Mouse (Mus musculus): ENCODE data around the gene Tapbp. TPM values are rescaled to one million over a fixed set of nuclear protein-coding genes. Genes with fewer than 3 reads are reported as not detected.

Gene Tapbp
- total RNA-seq, 2 experiments from 2014 or later = 30.7 to 34.3 TPM

DNA sequence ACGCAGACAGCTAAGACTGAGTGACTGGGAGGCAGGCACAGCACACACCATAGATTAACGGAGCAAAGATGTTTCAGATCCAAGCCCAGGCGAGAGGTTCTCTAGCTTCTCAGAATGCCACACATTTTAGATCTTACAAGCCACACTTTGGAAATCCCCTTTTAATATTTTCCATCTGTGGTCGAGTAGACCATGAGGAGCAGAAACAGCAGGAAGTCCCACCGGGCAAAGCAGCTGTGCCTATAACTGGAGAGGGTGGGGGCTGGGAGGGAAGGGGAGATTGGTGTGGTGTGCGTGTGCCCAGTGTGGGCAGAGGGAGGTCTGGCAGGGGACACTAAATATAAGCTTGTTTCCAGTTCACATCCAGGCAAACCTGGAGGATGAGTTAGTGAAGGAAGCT lies 41.8 kb downstream of the Tapbp start:
- no peak for ATAC-seq (replicated peaks; ENCODE audit: low FRiP score, poor library complexity, severe bottlenecking)

DNA sequence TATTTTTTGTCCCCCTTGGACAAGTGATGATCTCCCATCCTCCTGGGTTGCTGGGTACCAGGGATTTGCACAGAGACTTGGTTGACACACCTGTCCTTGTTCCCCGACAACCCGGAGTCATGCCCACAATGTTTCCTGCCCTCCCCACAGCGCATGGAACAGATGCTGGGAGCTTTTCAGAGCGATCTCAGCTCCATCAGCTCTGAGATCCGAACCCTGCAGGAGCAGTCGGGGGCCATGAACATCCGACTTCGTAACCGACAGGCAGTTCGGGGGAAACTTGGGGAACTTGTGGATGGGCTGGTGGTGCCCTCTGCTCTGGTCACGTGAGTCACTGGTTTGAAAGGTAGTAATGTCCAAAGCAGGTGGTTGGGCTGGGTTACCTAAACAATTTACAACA lies 42.8 kb downstream of the Tapbp start:
- no peak for ATAC-seq (replicated peaks; ENCODE audit: low FRiP score, poor library complexity, severe bottlenecking)

DNA sequence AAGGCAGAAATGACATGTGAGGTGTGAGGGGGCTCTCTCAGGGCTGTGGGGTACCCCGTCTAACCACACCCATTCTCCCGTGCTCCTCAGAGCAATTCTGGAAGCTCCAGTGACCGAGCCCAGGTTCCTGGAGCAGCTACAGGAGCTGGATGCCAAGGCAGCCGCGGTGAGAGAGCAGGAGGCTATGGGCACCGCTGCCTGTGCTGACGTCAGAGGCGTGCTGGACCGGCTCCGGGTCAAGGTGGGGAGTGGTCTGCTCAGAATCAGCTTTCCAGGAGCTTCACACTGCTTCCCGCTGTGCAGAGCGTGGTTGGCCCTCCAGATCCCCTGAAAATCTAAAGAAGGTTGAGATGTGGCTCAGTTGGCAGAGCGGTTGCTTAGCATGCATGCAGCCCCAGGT lies 43.4 kb downstream of the Tapbp start:
- ATAC-seq (replicated peaks; ENCODE audit: low FRiP score, poor library complexity, severe bottlenecking) = no peak

DNA sequence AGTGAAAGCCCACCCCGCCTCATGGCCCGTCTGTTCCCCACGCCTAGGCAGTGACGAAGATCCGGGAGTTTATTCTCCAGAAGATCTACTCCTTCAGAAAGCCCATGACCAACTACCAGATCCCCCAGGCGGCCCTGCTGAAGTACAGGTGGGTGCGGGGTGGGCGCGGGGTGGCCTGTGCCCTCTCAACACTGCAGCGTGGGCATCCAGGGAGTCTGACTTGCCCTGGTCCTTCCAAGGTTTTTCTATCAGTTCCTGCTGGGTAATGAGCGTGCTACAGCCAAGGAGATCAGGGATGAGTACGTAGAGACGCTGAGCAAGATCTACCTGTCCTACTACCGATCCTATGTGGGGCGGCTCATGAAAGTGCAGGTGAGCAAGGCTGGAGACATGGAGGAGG lies 44.2 kb downstream of the Tapbp start:
- no peak for ATAC-seq (replicated peaks; ENCODE audit: low FRiP score, poor library complexity, severe bottlenecking)

DNA sequence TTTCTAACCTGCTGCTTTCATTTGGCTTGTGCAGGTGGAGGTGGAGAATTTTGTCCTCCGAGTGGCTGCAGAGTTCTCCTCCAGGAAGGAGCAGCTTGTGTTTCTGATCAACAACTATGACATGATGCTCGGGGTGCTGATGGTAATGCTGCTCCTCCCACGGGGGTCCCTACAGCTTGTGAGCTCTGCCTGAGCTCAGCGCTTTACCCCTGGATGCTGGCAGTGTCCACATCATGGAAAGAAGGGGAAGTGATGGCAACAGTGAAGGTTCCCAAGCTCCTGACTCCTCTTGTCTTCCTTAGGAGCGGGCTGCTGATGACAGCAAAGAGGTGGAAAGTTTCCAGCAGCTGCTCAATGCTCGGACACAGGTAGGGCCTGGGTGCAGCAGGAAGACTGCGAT lies 47.2 kb downstream of the Tapbp start:
- no peak for ATAC-seq (replicated peaks; ENCODE audit: low FRiP score, poor library complexity, severe bottlenecking)

DNA sequence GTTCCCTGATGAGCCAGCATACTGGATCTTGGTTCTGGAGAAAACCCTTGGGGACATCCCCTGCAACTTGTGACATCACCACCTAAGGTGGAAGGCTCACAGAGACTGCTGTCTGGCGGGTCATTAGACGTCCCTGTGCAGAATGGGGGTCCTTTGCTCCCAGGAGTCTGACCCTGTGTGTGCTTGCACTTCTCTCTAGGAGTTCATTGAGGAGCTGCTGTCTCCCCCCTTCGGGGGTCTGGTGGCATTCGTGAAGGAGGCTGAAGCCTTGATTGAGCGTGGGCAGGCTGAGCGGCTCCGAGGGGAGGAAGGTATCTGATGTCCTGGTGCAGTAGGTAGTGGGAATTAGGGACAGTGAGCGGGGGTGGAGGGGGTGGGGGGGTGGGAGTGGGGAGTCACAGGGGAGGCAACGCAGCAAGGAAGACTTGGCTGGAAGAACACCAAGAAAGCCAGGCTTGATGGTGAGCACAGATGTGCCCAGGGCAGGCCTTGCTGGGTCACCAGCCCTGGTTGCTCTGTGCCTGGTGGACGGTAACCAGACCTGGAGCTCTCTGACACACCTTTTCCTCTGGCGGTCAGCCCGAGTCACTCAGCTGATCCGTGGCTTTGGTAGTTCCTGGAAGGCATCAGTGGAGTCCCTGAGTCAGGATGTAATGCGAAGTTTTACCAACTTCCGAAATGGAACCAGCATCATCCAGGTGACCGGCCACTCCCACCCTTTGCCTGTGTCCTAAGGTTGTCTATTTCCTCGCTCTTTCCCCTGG lies 49.6 kb downstream of the Tapbp start:
- no peak for ATAC-seq (replicated peaks; ENCODE audit: low FRiP score, poor library complexity, severe bottlenecking)

DNA sequence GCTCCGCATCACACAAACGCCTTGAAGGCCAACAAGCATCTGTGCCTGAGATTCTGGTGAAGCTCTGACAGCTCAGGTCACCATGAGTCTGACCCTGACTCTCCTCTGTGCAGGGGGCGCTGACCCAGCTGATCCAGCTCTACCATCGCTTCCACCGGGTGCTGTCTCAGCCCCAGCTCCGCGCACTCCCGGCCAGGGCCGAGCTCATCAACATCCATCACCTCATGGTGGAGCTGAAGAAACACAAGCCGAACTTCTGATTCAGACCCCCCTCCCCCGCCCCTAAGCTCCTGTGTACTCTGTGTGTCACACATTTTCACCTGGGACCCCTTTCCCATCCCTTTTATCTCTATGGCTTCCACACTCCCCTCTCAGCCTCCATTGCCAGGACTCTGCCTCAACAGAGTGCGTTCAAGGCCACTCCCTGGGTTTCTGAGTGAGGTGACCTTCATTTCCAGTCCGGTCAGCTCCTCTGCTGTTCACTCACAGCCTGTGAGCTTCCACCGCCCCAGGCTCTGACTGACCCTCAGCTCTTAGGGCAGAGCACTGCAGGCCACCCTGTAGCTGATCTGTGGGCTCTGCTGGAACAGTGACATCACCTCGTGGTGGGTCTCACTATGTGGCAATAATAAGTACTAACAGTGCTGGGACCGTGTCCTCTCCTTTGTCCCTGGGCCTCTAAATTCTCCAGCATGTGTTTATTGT lies 50.3 kb downstream of the Tapbp start:
- no peak for ATAC-seq (replicated peaks; ENCODE audit: low FRiP score, poor library complexity, severe bottlenecking)

DNA sequence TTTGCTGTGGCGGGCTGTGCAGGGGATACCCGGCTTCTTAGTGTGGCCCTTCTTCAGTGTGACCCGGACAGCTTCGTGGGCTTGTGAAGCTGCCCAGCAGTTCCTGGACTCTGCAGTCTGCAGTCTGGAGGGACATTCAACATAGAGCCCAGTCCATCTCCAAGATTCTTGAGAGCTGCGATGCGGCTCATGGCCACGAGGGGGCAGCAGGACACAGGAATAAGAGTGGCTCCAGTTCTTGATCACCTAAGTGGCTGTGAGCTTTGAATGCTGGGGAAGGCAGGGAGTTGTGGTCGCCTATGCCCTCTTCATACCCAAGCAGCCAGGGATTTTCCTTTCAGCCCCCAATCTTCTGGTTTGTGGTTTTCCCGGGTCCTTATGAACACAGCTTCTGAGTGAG lies 52.8 kb downstream of the Tapbp start:
- peak; percentile 88 for ATAC-seq (replicated peaks; ENCODE audit: low FRiP score, poor library complexity, severe bottlenecking)

DNA sequence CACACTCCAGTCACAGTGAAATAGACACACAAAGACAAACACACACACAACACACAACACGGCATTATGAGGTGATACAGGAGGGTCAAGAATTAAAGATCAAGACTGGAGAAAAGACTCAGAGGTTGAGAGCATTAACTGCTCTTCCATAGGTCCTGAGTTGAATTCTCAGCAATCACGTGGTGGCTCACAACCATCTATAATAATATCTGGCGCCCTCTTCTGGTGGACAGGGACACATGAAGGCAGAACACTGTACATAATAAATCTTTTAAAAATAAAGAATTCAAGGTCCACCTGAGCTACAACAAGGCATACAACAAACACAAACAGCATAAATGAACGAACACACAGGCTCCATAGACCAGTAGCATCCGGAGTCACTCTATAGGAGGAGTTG lies 53.2 kb downstream of the Tapbp start:
- peak; percentile 17 for ATAC-seq (replicated peaks; ENCODE audit: low FRiP score, poor library complexity, severe bottlenecking)

DNA sequence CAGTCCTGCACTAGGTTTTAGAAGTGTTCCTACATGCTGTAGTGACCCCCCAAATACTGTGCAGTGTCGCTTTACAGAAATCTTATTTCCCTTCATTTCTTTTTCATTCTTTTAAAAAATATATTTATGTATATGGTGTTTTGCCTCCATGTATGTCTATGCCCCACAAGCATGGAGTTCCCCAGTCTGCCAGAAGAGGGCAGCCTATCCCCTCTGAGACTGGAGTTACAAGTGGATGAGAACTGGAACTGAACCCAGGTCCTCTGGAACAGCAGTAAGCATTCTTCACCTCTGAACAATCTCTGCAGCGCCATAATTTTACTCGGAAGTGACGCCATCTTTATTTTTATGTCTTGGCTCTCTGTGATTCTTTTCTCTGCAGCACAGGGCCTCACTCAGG lies 53.7 kb downstream of the Tapbp start:
- ATAC-seq (replicated peaks; ENCODE audit: low FRiP score, poor library complexity, severe bottlenecking) = no peak

DNA sequence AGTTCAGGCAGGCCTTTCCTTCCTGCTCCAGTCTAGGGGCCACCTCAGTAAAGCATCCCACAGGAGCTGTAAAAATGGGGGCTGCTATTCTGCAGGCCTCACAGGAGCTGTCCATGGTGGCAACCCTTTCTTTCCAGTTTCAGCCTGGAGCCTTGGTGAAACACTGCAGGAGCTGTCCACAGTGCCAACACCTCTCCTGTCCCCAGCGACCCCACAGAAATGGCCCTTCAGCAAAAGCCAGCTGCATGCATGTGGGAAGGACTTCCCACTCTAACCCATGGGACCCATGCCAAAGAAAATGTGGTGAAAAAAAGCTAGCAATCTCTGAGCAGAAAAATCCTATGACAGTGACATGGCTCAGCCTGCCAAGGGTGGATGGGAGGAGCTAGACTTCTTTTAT lies 57.0 kb downstream of the Tapbp start:
- no peak for ATAC-seq (replicated peaks; ENCODE audit: low FRiP score, poor library complexity, severe bottlenecking)

DNA sequence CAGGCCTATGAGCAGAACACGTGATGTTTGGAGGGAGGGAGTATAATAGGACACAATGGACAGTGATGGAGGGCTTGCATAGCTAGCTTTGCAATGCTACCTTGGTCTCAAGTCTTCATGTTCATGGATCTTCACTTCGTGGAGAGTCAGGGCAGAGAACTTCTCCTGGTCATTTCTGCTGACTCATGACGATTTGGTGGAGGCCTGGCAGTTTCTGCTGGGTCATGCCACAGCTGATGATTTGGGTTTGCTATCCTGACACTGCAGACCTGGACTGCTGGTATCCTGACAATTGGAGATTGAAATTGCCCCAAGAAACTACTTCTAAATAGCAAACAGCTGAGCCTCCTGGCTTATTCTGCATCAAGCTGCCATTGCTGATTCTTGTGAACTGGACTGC lies 57.9 kb downstream of the Tapbp start:
- ATAC-seq (replicated peaks; ENCODE audit: low FRiP score, poor library complexity, severe bottlenecking) = peak; percentile 70

DNA sequence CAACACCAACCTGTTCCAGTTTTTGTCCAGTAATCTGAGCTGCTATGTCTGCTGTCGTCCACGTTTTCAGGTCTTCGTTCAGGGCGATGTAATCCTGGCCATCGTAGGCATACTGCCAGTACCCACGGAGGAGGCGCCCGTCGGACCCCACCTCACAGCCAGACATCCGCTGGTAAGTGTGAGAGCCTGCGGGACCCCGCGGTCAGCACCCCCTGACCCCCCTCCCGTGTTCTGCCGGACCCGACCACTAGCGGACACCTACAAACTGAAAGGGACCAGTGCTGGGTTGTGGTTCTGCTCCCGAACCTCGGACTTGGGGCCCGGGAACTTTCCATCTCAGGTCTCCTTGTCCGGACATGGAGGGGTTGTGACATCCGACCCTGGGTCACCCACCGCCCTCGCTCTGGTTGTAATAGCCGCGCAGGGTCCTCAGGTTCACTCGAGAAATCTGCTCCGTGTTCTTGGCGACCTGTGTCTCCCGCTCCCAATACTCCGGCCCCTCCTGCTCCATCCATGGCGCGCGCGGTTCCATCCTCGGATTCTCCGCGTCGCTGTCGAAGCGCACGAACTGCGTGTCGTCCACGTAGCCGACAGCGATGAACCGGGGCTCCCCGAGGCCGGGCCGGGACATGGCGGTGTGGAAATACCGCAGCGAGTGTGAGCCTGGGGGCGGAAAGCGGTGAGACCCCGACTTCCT lies 62.3 kb downstream of the Tapbp start:
- no peak for ATAC-seq (replicated peaks; ENCODE audit: low FRiP score, poor library complexity, severe bottlenecking)

DNA sequence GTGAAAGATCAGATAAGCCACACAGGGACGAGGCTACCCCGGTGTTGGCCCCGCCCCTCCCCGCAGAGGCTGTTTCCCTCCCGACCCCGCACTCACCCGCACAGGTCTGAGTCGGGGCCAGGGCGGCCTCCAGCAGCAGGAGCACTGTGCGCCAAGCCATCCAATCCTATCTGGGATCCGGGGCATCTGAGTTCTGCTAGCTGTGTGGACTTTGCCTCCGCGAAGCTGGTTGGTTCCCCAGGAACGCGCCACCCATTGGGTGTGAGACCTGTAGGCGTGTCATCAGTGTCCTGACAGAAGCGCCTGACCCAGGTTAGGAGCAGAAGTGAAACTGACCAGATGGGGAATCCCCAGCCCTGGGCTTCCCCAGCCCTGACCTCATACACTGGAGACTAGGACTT lies 62.9 kb downstream of the Tapbp start:
- ATAC-seq (replicated peaks; ENCODE audit: low FRiP score, poor library complexity, severe bottlenecking) = peak; percentile 75

Other genes starting within 250 kb of the Tapbp start
- gene Hnrnpm, start 229.0 kb upstream of the Tapbp start, total RNA-seq (2015; ENCODE audit: low replicate concordance) = 1,242 and 1,297 TPM in 2 replicates
- 1,014 and 1,409 TPM in 2 replicates for gene Hnrnpm, start 229.0 kb upstream of the Tapbp start, total RNA-seq (2017; ENCODE audit: low replicate concordance)
- 910 and 992 TPM in 2 replicates for gene March2, start 197.2 kb upstream of the Tapbp start, total RNA-seq (2015; ENCODE audit: low replicate concordance)
- 1,070 and 1,140 TPM in 2 replicates for gene March2, start 197.2 kb upstream of the Tapbp start, total RNA-seq (2017; ENCODE audit: low replicate concordance)
- gene Rab11b, start 155.4 kb upstream of the Tapbp start, total RNA-seq (2015; ENCODE audit: low replicate concordance) = 43.9 and 50.9 TPM in 2 replicates
- gene Rab11b, start 155.4 kb upstream of the Tapbp start, total RNA-seq (2017; ENCODE audit: low replicate concordance) = 28.1 and 36.7 TPM in 2 replicates
- 0.96 and 1.5 TPM in 2 replicates for gene Angptl4, start 134.1 kb upstream of the Tapbp start, total RNA-seq (2015; ENCODE audit: low replicate concordance)
- gene Angptl4, start 134.1 kb upstream of the Tapbp start, total RNA-seq (2017; ENCODE audit: low replicate concordance) = 1.1 and 4.3 TPM in 2 replicates
- not detected in 2 replicates for gene Kank3, start 105.4 kb upstream of the Tapbp start, total RNA-seq (2015; ENCODE audit: low replicate concordance)
- gene Kank3, start 105.4 kb upstream of the Tapbp start, total RNA-seq (2017; ENCODE audit: low replicate concordance) = 0.42 and 1.3 TPM in 2 replicates
- gene Rps28, start 91.3 kb upstream of the Tapbp start, total RNA-seq (2015; ENCODE audit: low replicate concordance) = 216 and 275 TPM in 2 replicates
- gene Rps28, start 91.3 kb upstream of the Tapbp start, total RNA-seq (2017; ENCODE audit: low replicate concordance) = 302 and 335 TPM in 2 replicates
- 50.6 and 57.5 TPM in 2 replicates for gene Ndufa7, start 91.3 kb upstream of the Tapbp start, total RNA-seq (2015; ENCODE audit: low replicate concordance)
- 35.4 and 46.6 TPM in 2 replicates for gene Ndufa7, start 91.3 kb upstream of the Tapbp start, total RNA-seq (2017; ENCODE audit: low replicate concordance)
- 3.1 and 3.3 TPM in 2 replicates for gene Cd320, start 72.8 kb upstream of the Tapbp start, total RNA-seq (2015; ENCODE audit: low replicate concordance)
- gene Cd320, start 72.8 kb upstream of the Tapbp start, total RNA-seq (2017; ENCODE audit: low replicate concordance) = not detected in 2 replicates
- gene Gm7029, start 42.1 kb upstream of the Tapbp start, total RNA-seq (2015; ENCODE audit: low replicate concordance) = not detected in 2 replicates
- gene Gm7029, start 42.1 kb upstream of the Tapbp start, total RNA-seq (2017; ENCODE audit: low replicate concordance) = not detected in 2 replicates
- 5.0 and 17.6 TPM in 2 replicates for gene Kifc1, start 25.2 kb upstream of the Tapbp start, total RNA-seq (2015; ENCODE audit: low replicate concordance)
- 47.5 and 80.7 TPM in 2 replicates for gene Kifc1, start 25.2 kb upstream of the Tapbp start, total RNA-seq (2017; ENCODE audit: low replicate concordance)
- not detected in 2 replicates for gene Platr17, start 10.8 kb upstream of the Tapbp start, total RNA-seq (2015; ENCODE audit: low replicate concordance)
- gene Platr17, start 10.8 kb upstream of the Tapbp start, total RNA-seq (2017; ENCODE audit: low replicate concordance) = 9.7 TPM in 1 of 2 replicates, not detected in the other
- 12.1 and 14.2 TPM in 2 replicates for gene Daxx, start 6.5 kb upstream of the Tapbp start, total RNA-seq (2015; ENCODE audit: low replicate concordance)
- 20.4 and 21.7 TPM in 2 replicates for gene Daxx, start 6.5 kb upstream of the Tapbp start, total RNA-seq (2017; ENCODE audit: low replicate concordance)
- gene Zbtb22, start within 50 bp of the Tapbp start, total RNA-seq (2015; ENCODE audit: low replicate concordance) = 4.0 and 7.9 TPM in 2 replicates
- gene Zbtb22, start within 50 bp of the Tapbp start, total RNA-seq (2017; ENCODE audit: low replicate concordance) = 8.8 and 10.3 TPM in 2 replicates
- 5.2 and 6.1 TPM in 2 replicates for gene Rgl2, start 13.6 kb downstream of the Tapbp start, total RNA-seq (2015; ENCODE audit: low replicate concordance)
- 5.6 and 9.7 TPM in 2 replicates for gene Rgl2, start 13.6 kb downstream of the Tapbp start, total RNA-seq (2017; ENCODE audit: low replicate concordance)
- gene Pfdn6, start 24.4 kb downstream of the Tapbp start, total RNA-seq (2015; ENCODE audit: low replicate concordance) = 15.9 and 38.0 TPM in 2 replicates
- 22.9 TPM in 2 replicates for gene Pfdn6, start 24.4 kb downstream of the Tapbp start, total RNA-seq (2017; ENCODE audit: low replicate concordance)
- gene Wdr46, start 24.8 kb downstream of the Tapbp start, total RNA-seq (2015; ENCODE audit: low replicate concordance) = 4.0 and 15.9 TPM in 2 replicates
- gene Wdr46, start 24.8 kb downstream of the Tapbp start, total RNA-seq (2017; ENCODE audit: low replicate concordance) = 7.5 and 8.5 TPM in 2 replicates
- gene B3galt4, start 35.6 kb downstream of the Tapbp start, total RNA-seq (2015; ENCODE audit: low replicate concordance) = not detected in 2 replicates
- 0.70 and 0.94 TPM in 2 replicates for gene B3galt4, start 35.6 kb downstream of the Tapbp start, total RNA-seq (2017; ENCODE audit: low replicate concordance)
- 8.2 and 11.3 TPM in 2 replicates for gene Vps52, start 39.9 kb downstream of the Tapbp start, total RNA-seq (2015; ENCODE audit: low replicate concordance)
- gene Vps52, start 39.9 kb downstream of the Tapbp start, total RNA-seq (2017; ENCODE audit: low replicate concordance) = 13.0 and 17.0 TPM in 2 replicates
- gene Rps18, start 40.1 kb downstream of the Tapbp start, total RNA-seq (2015; ENCODE audit: low replicate concordance) = 758 and 917 TPM in 2 replicates
- 207 and 301 TPM in 2 replicates for gene Rps18, start 40.1 kb downstream of the Tapbp start, total RNA-seq (2017; ENCODE audit: low replicate concordance)
- 177 and 273 TPM in 2 replicates for gene H2-K1, start 84.4 kb downstream of the Tapbp start, total RNA-seq (2015; ENCODE audit: low replicate concordance)
- gene H2-K1, start 84.4 kb downstream of the Tapbp start, total RNA-seq (2017; ENCODE audit: low replicate concordance) = 97.6 and 121 TPM in 2 replicates
- 1.9 and 9.2 TPM in 2 replicates for gene Ring1, start 108.8 kb downstream of the Tapbp start, total RNA-seq (2015; ENCODE audit: low replicate concordance)
- gene Ring1, start 108.8 kb downstream of the Tapbp start, total RNA-seq (2017; ENCODE audit: low replicate concordance) = 2.0 and 2.8 TPM in 2 replicates
- 26.5 and 50.7 TPM in 2 replicates for gene H2-Ke6, start 112.2 kb downstream of the Tapbp start, total RNA-seq (2015; ENCODE audit: low replicate concordance)
- 15.0 and 17.8 TPM in 2 replicates for gene H2-Ke6, start 112.2 kb downstream of the Tapbp start, total RNA-seq (2017; ENCODE audit: low replicate concordance)
- gene Slc39a7, start 115.8 kb downstream of the Tapbp start, total RNA-seq (2015; ENCODE audit: low replicate concordance) = not detected in 2 replicates
- 11.5 and 16.6 TPM in 2 replicates for gene Slc39a7, start 115.8 kb downstream of the Tapbp start, total RNA-seq (2017; ENCODE audit: low replicate concordance)
- gene Rxrb, start 115.9 kb downstream of the Tapbp start, total RNA-seq (2015; ENCODE audit: low replicate concordance) = 7.1 and 8.3 TPM in 2 replicates
- gene Rxrb, start 115.9 kb downstream of the Tapbp start, total RNA-seq (2017; ENCODE audit: low replicate concordance) = 10.7 and 12.0 TPM in 2 replicates
- gene Col11a2, start 123.5 kb downstream of the Tapbp start, total RNA-seq (2015; ENCODE audit: low replicate concordance) = 1.3 TPM in 1 of 2 replicates, not detected in the other
- 4.3 and 7.0 TPM in 2 replicates for gene Col11a2, start 123.5 kb downstream of the Tapbp start, total RNA-seq (2017; ENCODE audit: low replicate concordance)
- 0.84 and 7.9 TPM in 2 replicates for gene H2-Oa, start 176.4 kb downstream of the Tapbp start, total RNA-seq (2015; ENCODE audit: low replicate concordance)
- gene H2-Oa, start 176.4 kb downstream of the Tapbp start, total RNA-seq (2017; ENCODE audit: low replicate concordance) = 1.1 TPM in 1 of 2 replicates, not detected in the other
- gene H2-DMa, start 203.6 kb downstream of the Tapbp start, total RNA-seq (2015; ENCODE audit: low replicate concordance) = 15.9 and 37.5 TPM in 2 replicates
- gene H2-DMa, start 203.6 kb downstream of the Tapbp start, total RNA-seq (2017; ENCODE audit: low replicate concordance) = 11.7 and 13.3 TPM in 2 replicates
- gene Brd2, start 206.7 kb downstream of the Tapbp start, total RNA-seq (2015; ENCODE audit: low replicate concordance) = 36.1 and 75.0 TPM in 2 replicates
- 114 and 135 TPM in 2 replicates for gene Brd2, start 206.7 kb downstream of the Tapbp start, total RNA-seq (2017; ENCODE audit: low replicate concordance)
- gene H2-DMb2, start 227.4 kb downstream of the Tapbp start, total RNA-seq (2015; ENCODE audit: low replicate concordance) = 2.5 TPM in 1 of 2 replicates, not detected in the other
- gene H2-DMb2, start 227.4 kb downstream of the Tapbp start, total RNA-seq (2017; ENCODE audit: low replicate concordance) = 3.2 and 3.6 TPM in 2 replicates
- 6.1 and 9.6 TPM in 2 replicates for gene H2-DMb1, start 237.2 kb downstream of the Tapbp start, total RNA-seq (2015; ENCODE audit: low replicate concordance)
- 7.1 and 15.8 TPM in 2 replicates for gene H2-DMb1, start 237.2 kb downstream of the Tapbp start, total RNA-seq (2017; ENCODE audit: low replicate concordance)